Mouse (Mus musculus): ENCODE data around the gene Msantd3. TPM values are rescaled to one million over a fixed set of nuclear protein-coding genes. Genes with fewer than 3 reads are reported as not detected.

The Msantd3 gene
- polyA plus RNA-seq, 1 experiment from 2014 or later, result 36.4 TPM

- H3K9ac ChIP-seq (replicated peaks), result peak within 1 kb of the TSS; percentile 99
- no peaks in the 10 kb centered on the region for H3K27me3 ChIP-seq
- H3K27ac ChIP-seq, result peak within 1 kb of the TSS; percentile 96
- peak within 1 kb of the TSS; percentile 96 for H3K4me3 ChIP-seq (replicated peaks)
- H3K4me1 ChIP-seq (replicated peaks), result peaks cover 15% of the 10 kb centered on the region
- H3K4me2 ChIP-seq, result peak within 1 kb of the TSS; percentile 86
- H3K9me3 ChIP-seq, result 0 out of 2 replicates have a peak, but pooled peaks cover 3% of the 10 kb centered on the region
- WGBS, result under 1% methylated on average over 58 of the region's 64 CpGs
- peak; percentile 75 for ATAC-seq (ENCODE audit: insufficient number of reproducible peaks, insufficient read depth, low FRiP score, low TSS enrichment, low read depth)
- H3K36me3 ChIP-seq, result peaks cover 4% of the 10 kb centered on the region
Measured at GRCm38 (mm10) chr4:48584421-48585240, 44.9 kb downstream of the Msantd3 start, which contains the start of gene Tmeff1. TSS of gene Tmeff1 (plus strand) at chr4:48585174.

GRCm38 (mm10) chr4:48585241-48586098 is 45.7 kb downstream of the Msantd3 start:
- Histone ChIP-seq H3K4me1 (replicated peaks) (peaks cover 15% of the 10 kb centered on the region), H3K4me3 (replicated peaks) (peak overlapping the region; percentile 96), H3K27me3 (no peaks in the 10 kb centered on the region), H3K36me3 (peaks cover 4% of the 10 kb centered on the region), H3K9me3 (0 out of 2 replicates have a peak, but pooled peaks cover 3% of the 10 kb centered on the region), H3K27ac (peak overlapping the region; percentile 96), H3K4me2 (peak overlapping the region; percentile 86), H3K9ac (replicated peaks) (peak overlapping the region; percentile 99)
- WGBS, result under 1% methylated on average over 79 of the region's 92 CpGs
- ATAC-seq (ENCODE audit: insufficient number of reproducible peaks, insufficient read depth, low FRiP score, low TSS enrichment, low read depth), result peak; percentile 67

GRCm38 (mm10) chr4:48586099-48586821 is 46.5 kb downstream of the Msantd3 start:
- Histone ChIP-seq H3K9ac (replicated peaks) (peak overlapping the region; percentile 99), H3K36me3 (peaks cover 4% of the 10 kb centered on the region), H3K9me3 (0 out of 2 replicates have a peak, but pooled peaks cover 3% of the 10 kb centered on the region), H3K27me3 (no peaks in the 10 kb centered on the region), H3K4me1 (replicated peaks) (peaks cover 14% of the 10 kb centered on the region), H3K4me2 (peak overlapping the region; percentile 86), H3K4me3 (replicated peaks) (peak overlapping the region; percentile 96), H3K27ac (peak overlapping the region; percentile 96; the same call in 1 of the 2 replicates)
- ATAC-seq (ENCODE audit: insufficient number of reproducible peaks, insufficient read depth, low FRiP score, low TSS enrichment, low read depth), result peak; percentile 39
- under 1% methylated on average over 12 of the region's 12 CpGs for WGBS

- peaks cover 13% of the 10 kb centered on the region; the same call in 1 of the 2 replicates for H3K4me1 ChIP-seq (replicated peaks)
- 93% methylated on average over 2 of the region's 2 CpGs for WGBS
- H3K36me3 ChIP-seq, result peaks cover 4% of the 10 kb centered on the region
- no peak overlapping the region for H3K27ac ChIP-seq
- no peaks in the 10 kb centered on the region for H3K27me3 ChIP-seq
- ATAC-seq (ENCODE audit: insufficient number of reproducible peaks, insufficient read depth, low FRiP score, low TSS enrichment, low read depth), result no peak
- H3K9me3 ChIP-seq, result 0 out of 2 replicates have a peak, but pooled peaks cover 3% of the 10 kb centered on the region
- H3K9ac ChIP-seq (replicated peaks), result no peak overlapping the region
- no peak overlapping the region for H3K4me3 ChIP-seq (replicated peaks)
- H3K4me2 ChIP-seq, result no peak overlapping the region
Measured at GRCm38 (mm10) chr4:48587526-48587925, 47.8 kb downstream of the Msantd3 start.

GRCm38 (mm10) chr4:48588576-48588975 is 48.8 kb downstream of the Msantd3 start:
- Histone ChIP-seq H3K9me3 (0 out of 2 replicates have a peak, but pooled peaks cover 3% of the 10 kb centered on the region), H3K27me3 (no peaks in the 10 kb centered on the region), H3K9ac (replicated peaks) (no peak overlapping the region), H3K4me1 (replicated peaks) (peaks cover 13% of the 10 kb centered on the region; the same call in 1 of the 2 replicates), H3K4me3 (replicated peaks) (no peak overlapping the region), H3K27ac (no peak overlapping the region), H3K36me3 (peaks cover 4% of the 10 kb centered on the region), H3K4me2 (no peak overlapping the region)
- 84% methylated on average over 9 of the region's 9 CpGs for WGBS
- no peak for ATAC-seq (ENCODE audit: insufficient number of reproducible peaks, insufficient read depth, low FRiP score, low TSS enrichment, low read depth)

- Histone ChIP-seq H3K27ac (no peak overlapping the region), H3K9ac (replicated peaks) (no peak overlapping the region), H3K36me3 (peaks cover 5% of the 10 kb centered on the region), H3K4me3 (replicated peaks) (no peak overlapping the region), H3K4me1 (replicated peaks) (peaks cover 13% of the 10 kb centered on the region; the same call in 1 of the 2 replicates), H3K9me3 (0 out of 2 replicates have a peak, but pooled peaks cover 3% of the 10 kb centered on the region), H3K27me3 (no peaks in the 10 kb centered on the region), H3K4me2 (no peak overlapping the region)
- ATAC-seq (ENCODE audit: insufficient number of reproducible peaks, insufficient read depth, low FRiP score, low TSS enrichment, low read depth), result no peak
- 83% methylated on average over 7 of the region's 7 CpGs for WGBS
Measured at GRCm38 (mm10) chr4:48590862-48591261, 51.1 kb downstream of the Msantd3 start.

- no peak for ATAC-seq (ENCODE audit: insufficient number of reproducible peaks, insufficient read depth, low FRiP score, low TSS enrichment, low read depth)
- Histone ChIP-seq H3K9me3 (0 out of 2 replicates have a peak, but pooled peaks cover 3% of the 10 kb centered on the region), H3K27ac (no peak overlapping the region), H3K9ac (replicated peaks) (no peak overlapping the region), H3K27me3 (no peaks in the 10 kb centered on the region), H3K36me3 (peaks cover 8% of the 10 kb centered on the region), H3K4me1 (replicated peaks) (peaks cover 10% of the 10 kb centered on the region; the same call in 1 of the 2 replicates), H3K4me2 (no peak overlapping the region), H3K4me3 (replicated peaks) (no peak overlapping the region)
- WGBS, result 71% methylated on average over 3 of the region's 3 CpGs
Measured at GRCm38 (mm10) chr4:48591390-48591789, 51.7 kb downstream of the Msantd3 start.

- 71% methylated on average over 5 of the region's 5 CpGs for WGBS
- no peak overlapping the region for H3K4me3 ChIP-seq (replicated peaks)
Measured at GRCm38 (mm10) chr4:48592328-48592727, 52.6 kb downstream of the Msantd3 start.

GRCm38 (mm10) chr4:48592844-48593243 is 53.1 kb downstream of the Msantd3 start:
- peaks cover 4% of the 10 kb centered on the region; the same call in 1 of the 2 replicates for H3K36me3 ChIP-seq
- H3K27me3 ChIP-seq, result no peaks in the 10 kb centered on the region
- no peak for ATAC-seq (ENCODE audit: insufficient number of reproducible peaks, insufficient read depth, low FRiP score, low TSS enrichment, low read depth)
- H3K4me1 ChIP-seq (replicated peaks), result 0 out of 2 replicates have a peak, but pooled peaks cover 3% of the 10 kb centered on the region
- H3K27ac ChIP-seq, result no peak overlapping the region
- H3K9ac ChIP-seq (replicated peaks), result no peak overlapping the region
- 97% methylated on average over 7 of the region's 7 CpGs for WGBS
- no peaks in the 10 kb centered on the region for H3K9me3 ChIP-seq
- H3K4me2 ChIP-seq, result no peak overlapping the region
- H3K4me3 ChIP-seq (replicated peaks), result no peak overlapping the region

More at GRCm38 (mm10) chr4:48592328-48592727, 52.6 kb downstream of the Msantd3 start:
- Histone ChIP-seq H3K4me2 (no peak overlapping the region), H3K27me3 (no peaks in the 10 kb centered on the region), H3K36me3 (peaks cover 8% of the 10 kb centered on the region), H3K9ac (replicated peaks) (no peak overlapping the region), H3K9me3 (0 out of 2 replicates have a peak, but pooled peaks cover 3% of the 10 kb centered on the region), H3K4me1 (replicated peaks) (0 out of 2 replicates have a peak, but pooled peaks cover 3% of the 10 kb centered on the region), H3K27ac (no peak overlapping the region)
- no peak for ATAC-seq (ENCODE audit: insufficient number of reproducible peaks, insufficient read depth, low FRiP score, low TSS enrichment, low read depth)

- 94% methylated on average over 7 of the region's 7 CpGs for WGBS
- 0 out of 2 replicates have a peak, but pooled peaks cover 3% of the 10 kb centered on the region for H3K4me1 ChIP-seq (replicated peaks)
Measured at GRCm38 (mm10) chr4:48596111-48596510, 56.4 kb downstream of the Msantd3 start.

More at GRCm38 (mm10) chr4:48596111-48596510, 56.4 kb downstream of the Msantd3 start:
- ATAC-seq (ENCODE audit: insufficient number of reproducible peaks, insufficient read depth, low FRiP score, low TSS enrichment, low read depth), result no peak
- no peak overlapping the region for H3K27ac ChIP-seq
- no peak overlapping the region for H3K4me3 ChIP-seq (replicated peaks)
- H3K4me2 ChIP-seq, result no peak overlapping the region
- H3K9me3 ChIP-seq, result no peaks in the 10 kb centered on the region; the same call in 1 of the 2 replicates
- no peak overlapping the region for H3K9ac ChIP-seq (replicated peaks)
- peaks cover 4% of the 10 kb centered on the region; the same call in 1 of the 2 replicates for H3K36me3 ChIP-seq
- no peaks in the 10 kb centered on the region for H3K27me3 ChIP-seq

Measured in limb, embryonic 12.5 days (tissue).